Mouse (Mus musculus) adrenal gland, adult (tissue): ENCODE data around the gene Ddc.

Experiments used
- DNase-seq, 2 experiments: peaks; one replicate each; pipeline ENCODE4 v3.0.0; 2022 to 2023; ENCODE audit warnings: low spot score in 1 of 2; ENCODE audit not compliant: inconsistent age in 2 of 2

Gene Ddc

DNA sequence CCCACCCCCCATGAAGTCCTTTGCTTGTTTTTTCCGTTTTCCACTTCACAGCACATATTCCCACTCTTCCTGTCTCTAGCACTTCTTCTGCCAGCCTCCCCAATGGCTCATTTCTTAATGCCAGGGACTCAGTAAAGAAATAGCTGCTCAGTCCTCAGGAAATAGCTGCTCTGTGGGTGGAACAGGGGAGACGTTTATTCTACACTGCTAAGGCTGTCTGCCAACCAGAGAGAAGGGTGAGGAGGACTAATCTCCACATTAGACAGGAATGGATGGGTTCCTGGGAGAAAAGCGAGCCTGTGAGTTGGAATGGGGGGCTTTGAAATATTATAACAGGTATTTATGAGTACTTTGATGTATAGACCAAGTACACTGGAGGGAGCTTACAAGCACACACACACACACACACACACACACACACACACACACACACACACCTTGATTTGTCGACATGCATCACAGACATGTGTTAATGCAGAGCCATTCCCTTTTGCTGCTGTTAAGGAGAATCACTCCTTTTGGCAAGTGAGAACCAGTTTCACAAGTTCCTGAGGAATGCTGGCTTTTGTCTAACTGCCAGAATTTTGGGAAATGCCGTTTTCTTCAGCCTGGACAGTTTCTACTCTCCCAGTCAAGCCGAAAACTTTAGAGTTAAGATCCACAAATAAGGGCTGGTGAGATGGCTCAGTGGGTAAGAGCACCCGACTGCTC lies 9.9 kb upstream of the Ddc start:
- DNase-seq = no peak

DNA sequence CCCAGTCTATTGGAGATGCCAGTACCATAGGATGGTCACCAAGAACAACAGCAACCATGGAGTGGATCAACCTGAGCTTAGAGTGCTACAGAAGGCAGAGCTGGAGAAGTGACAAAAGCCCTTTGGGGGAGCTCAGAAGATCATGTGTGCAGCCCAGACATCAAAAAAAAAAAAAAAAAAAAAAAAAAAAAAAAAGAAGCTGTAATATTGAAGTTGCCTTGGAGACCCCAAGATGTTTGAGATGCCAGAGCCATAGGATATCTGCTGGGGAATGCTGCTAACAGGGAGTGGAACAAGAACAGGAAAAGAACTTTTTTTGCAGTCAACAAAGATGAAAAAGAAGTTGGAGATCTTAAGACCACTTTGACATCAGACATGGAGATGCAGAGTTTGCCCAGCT lies 7.6 kb upstream of the Ddc start:
- no peak for DNase-seq

DNA sequence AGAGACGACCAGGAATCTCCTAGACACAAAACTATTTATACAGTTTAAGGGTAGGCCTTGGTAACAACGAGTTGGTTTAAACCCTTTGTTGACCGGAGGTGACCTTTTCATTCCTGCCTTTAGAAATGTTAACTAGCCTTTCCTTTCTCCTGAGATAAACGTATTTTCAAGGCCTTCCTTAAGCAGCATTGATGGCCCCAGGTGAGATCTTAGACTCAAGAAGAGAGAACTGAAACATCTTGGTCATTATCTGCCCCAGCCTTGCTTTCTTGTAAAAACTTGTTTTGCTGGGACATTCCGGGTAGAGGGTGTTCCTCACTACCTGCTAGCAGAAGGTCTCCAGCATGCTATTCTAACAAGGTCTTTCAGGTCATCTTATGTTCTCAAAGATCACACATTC lies 7.1 kb upstream of the Ddc start:
- DNase-seq = no peak

DNA sequence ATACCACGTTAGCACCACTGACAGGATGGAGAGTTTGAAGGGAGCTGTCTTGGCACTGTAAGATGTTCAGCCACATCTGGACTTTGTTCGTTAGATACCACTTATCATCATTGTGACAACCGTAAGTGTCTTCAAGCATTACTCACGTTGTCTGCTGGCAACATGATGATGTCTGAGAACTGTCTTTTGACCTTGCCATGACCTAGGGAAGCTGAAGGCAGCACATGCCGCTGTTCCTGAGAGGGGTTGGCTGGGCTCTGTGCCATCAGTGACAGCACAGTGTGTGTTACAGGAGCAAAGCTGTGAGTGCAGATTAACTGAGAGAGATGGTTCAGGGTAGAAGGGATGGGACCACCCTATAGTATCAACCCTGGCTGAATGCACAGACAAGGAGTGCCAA lies 3.6 kb upstream of the Ddc start:
- DNase-seq = peak in 1 of 2 experiments; percentile 67

DNA sequence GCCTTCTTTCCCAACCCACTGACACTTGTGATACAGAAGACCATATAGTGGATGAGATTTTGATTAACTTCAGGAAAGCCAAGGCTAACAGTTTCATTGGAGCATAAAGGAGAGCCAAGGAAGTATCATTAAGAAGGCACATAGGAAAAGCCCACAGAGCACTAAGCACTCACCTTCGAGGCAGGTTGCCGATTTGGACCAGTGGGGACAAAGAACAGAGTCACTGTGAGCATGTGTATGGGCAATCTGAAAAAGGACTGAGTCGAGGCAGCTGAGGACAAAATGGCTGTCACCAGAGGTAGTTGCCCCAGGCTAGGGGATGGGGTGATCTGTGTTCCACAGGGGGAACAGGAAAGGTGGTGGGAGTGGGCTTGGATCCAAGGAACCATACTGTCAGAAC lies 552 bp upstream of the Ddc start:
- DNase-seq = no peak

DNA sequence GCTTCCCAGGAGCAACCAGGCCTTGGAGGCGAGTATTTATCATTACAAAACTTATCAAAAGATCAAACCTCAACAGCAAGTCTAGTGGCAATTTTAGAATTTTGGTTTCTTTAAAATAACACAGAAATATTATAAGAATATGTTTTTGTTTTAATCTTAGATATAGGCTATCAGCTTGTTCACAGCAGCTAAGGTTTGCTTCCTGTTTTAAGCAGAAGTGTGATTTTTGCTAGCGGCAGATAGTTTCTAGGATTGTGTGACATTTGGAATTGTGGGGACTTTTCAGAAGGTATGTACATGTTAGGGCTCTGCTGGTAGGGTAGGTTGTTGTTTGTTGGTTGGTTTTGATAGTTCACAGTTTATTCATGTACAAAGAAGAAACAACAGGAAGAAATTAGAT lies 2.5 kb downstream of the Ddc start:
- no peak for DNase-seq

DNA sequence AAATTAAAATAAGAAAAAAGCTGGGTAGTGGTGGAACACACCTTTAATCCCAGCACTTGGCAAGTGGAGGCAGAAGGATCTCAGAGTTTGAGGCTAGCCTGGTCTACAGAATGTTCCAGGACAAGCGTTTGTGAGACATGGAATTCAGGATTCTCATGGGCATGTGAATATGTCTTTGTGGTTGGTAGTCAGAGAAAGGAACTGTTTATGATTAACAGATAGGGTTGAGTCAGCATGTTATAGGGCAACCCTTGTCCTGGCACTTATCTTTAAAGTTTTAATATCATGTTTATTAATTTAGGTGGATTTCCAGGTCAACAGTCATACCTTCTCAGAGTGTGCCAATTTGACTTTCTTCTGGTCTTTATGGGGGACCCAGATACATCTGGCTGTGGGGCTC lies 4.2 kb downstream of the Ddc start:
- no peak for DNase-seq

DNA sequence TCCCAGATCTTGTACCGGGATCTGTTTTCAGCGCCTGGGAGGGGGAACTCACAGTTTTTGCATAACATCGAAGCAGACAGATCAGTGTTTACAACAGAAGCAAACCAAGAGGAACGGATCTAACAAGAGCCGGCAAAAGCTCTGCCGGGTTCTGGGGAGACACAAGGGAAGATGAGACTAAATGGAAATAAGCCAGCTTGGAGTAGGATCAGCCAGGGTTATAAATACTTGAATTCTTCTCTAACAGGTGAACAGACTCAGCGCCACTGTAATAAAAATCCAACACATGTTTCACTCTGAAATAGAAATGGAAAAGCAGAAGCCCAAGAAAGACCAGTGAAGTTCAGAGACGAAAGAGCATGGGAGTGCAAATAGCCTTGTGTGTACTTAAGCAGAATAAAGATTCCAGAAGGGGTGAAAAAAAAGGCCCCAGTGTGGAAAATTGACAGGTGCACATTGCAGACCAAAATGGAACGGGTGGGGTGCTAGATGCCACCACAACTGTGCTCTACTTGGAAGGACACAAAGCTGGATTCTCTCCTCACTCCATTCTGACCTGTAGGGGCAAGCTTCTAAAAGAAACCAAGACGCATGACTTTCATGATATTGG lies 4.8 kb downstream of the Ddc start:
- DNase-seq = no peak

DNA sequence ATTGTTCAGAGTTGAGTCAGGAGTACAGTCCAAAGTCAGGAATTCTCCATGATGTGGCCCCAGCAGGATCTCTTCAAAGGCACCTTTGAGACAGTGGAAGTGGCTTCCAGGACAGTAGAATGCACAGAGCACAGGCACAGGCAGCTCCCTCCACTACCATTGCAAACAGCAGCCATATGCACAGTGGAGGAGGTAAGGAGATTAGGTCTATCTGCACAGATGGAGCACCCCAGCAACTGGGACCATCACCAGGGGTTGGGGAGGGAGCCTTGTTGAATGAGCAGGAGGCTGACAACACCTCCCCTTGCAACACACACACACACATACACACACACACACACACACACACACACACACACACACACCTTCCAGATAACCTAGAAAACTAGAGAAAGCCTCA lies 6.1 kb downstream of the Ddc start:
- DNase-seq = no peak

DNA sequence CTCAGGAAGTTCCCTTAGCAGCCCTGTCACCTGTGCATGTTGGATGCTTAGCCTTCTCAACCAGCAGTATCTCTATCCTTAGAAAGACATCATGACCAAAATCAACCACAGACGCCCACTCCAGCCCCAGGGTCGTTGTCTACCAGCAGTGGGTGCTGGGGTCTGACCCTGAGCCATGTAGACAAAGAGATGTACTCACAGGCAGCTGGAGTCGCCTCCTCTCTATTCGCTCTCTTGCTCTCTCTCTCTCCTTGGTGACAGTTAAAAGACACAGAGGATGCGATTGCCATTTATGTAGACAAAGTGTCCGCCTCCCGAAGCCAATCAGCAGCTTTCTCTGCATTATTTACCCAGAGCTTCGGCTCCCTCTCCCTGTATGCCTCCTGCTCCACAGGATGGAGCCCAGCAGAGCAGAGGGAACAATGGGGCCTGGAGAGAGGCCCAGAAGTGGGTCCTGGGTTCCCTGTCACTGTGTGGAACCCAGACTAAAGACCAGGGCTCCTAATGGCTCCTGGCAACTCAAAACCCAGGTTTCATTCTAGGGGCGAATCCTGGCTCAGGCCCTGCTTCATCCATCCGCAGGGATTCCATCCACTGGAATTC lies 7.7 kb downstream of the Ddc start:
- peak in 1 of 2 experiments; percentile 43 for DNase-seq

DNA sequence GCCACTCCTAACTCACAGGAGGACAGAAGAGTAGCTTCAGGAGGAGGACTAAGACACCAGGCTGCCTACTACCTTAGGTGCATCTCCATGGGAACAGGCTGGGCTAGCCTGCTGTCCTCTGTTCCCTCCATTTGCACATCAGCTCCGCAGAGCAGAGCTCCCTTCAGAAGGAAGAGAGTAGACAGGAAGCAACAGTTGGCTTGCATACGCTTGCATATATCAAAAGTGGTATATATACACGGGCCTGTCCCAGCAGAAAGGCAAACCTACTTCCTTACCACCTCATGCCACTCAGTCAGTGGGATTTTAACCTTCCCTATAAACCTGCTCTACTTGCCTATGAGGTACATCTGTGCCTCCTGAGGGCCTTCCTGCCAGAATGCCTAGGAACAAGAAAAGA lies 9.2 kb downstream of the Ddc start:
- DNase-seq = no peak

DNA sequence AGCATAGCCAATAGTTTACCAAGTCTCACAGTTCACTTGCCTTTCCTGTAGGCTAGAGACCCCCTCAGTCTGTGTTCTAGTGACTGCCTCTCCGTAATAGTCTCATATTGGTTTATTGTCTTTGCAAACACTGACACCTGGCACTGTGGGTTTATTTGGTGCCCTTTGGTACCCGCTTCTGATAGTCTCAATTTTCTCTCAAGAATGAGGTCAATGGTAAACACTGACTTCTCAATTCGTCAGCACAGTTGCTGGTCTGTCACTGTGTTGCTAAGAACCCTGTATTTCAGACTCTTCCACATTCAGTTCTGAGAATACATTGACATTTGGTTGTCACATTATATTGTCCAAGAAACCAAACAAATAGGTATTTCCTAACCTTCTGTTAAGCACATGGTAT lies 9.9 kb downstream of the Ddc start:
- no peak for DNase-seq

DNA sequence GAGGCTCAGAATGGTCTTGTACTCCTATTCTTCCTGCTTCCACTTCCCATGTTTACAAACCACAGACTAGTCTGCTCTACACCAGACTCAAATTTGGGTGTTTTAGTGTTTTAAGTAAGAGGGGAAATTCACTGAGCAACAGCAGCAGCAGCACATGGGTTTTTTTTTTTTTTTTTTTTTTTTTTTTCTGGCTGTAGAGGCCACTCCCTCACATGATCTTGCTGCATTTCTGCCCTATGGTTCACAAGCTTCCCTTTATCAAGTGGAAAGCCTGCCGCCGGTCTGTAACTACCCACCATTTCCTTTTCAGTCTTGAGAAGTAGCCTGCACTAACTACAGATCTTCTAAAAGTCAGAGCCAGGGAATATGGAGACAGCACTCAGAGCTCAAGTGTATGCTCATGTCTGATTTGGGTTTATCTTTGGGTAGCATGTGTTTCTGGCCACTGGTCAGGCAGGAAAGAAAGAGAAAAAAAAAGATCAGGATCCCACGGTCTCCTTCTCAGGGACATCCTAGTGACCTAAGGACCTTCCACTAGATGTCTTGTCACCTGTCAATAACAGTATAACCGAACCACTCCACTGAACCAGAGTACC lies 11.4 kb downstream of the Ddc start:
- DNase-seq = no peak

DNA sequence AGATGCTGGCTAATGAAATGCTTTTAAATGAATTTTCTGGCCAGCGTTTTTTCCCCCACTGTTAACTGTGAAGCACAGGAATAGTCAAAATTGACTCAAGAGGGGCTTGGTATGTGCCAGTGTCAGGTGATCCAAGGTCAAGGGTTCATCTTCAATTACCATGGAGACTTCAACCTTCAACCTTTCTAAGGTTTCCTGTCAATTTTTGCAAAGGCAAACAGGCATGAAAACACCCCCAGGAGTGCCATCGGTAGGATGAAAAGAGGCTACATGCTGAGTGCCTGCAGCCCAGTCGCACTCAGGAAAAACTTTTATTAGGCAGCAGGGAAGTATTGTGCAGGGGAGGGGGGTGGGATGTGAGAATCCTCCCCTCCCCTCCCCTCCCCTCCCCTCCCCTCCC lies 12.0 kb downstream of the Ddc start:
- DNase-seq = no peak

DNA sequence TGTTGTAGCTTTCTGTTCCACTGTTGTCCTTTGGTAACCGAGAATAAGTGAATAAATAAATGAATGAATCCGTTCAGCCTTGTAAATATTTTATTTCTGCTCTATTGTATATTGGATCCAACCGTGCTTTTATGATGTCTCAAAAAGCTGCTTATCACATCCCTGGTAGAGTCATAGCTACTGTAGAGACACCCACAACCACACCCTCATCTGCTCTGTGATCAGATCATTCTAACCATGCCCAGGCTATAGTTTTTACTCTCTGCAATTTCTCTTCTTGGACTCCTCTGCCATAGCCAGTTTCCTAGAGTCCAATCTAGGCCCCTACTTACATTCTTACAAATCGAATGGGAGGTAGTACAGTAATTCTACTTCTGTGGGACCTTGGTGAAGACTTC lies 12.7 kb downstream of the Ddc start:
- no peak for DNase-seq

DNA sequence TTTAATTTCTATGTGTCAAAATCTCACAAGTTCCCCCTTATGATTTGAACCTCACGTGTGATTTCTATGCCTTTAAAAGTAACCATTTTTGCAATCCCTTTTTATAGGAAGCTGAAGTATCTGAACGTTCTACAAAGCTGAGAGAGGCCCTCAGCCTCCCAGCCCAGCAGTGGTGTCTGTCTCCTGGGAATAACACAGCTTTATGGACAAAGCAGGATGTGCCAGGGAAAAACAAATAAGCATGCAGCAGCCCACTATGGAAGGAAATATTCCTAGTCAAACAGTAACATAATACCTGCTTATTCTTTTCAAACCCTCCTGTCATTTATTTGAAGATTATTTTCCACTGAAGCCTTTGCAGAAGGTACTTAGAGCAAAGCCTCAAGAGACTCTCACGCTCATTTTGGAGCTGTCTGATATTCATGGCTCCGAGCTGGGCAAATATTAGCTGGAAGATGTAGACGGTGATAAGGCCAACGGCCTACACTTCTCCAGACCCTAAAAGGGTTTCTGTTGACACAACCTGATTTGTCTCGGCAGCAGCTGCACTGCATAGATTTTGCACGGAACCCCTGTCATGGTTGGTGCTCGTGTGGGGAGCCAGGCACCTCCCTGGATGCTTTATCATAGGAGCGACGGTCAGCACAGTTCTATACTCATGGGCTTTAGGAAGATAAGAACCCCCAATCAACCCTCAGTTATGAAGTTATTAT lies 13.3 kb downstream of the Ddc start:
- DNase-seq = no peak

DNA sequence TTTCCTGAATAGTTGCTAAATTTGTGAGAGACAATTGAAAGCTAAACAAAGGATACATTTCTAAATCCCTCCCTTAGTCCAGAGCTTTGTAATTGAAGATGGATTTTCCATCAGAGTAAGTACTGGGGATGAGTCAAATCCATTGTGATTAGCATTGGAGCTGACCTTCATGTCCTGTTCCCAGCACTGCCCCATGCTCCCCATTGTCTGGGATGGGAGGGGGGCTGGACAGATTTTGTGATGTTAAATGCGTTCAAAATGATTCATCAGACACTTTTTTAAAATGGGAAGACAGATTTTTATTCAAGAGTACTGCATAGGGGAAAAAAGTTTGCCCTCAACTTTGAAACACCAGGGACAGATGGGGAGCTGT lies 16.2 kb downstream of the Ddc start:
- peak in 1 of 2 experiments; percentile 59 for DNase-seq

DNA sequence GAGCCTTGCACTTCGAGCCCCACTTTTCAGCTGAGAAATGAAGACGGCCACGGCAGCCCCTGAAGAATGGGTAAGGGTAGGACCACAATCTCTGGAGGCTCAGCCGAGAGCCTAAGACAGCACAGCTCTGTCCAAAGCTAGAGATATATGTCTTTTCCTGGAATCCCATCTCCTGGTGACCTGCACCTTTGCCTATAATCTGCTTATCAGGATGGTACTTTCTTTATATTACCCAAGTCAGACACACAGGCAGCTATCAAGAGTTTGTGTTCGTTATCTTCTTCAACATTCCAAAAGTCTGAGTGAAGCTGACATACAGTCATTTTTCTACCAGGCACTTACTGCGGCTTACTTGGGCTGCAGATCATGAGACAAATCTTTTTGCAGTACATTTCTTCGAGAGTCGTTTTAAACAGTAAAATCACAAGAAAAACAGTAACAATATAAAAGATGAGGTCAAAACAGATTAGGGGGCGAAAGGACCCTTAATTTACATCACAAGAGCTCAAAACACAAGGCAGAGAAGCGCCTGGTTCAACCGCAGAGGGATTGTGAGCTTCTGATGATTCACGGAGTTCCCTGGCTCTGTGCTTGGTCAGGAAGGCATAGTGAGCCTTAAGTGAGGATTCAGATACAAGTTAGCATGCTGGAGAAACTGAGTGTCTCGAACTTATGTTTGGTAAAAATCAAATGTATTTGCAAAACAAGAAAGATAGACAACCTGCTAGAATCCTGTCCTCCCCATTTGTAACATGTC lies 16.7 kb downstream of the Ddc start:
- DNase-seq = no peak

DNA sequence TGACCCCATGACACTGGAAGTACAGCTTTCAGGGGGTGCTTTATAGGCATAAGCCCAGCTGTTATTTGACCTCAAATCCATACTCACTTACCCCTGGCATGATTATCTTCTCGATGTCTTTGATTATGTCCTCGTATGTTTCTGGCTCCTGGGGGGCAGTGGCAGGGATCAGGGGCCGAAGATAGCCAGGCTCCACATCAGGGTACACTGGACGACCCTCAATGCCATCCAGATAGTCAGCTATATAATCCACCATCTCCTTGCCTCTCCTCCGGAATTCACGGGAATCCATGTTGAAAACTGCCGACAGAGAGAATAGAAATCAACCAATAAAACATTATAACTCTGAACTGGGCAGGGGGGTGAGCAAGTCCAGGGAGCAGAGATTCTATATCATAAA lies 17.6 kb downstream of the Ddc start:
- no peak for DNase-seq

DNA sequence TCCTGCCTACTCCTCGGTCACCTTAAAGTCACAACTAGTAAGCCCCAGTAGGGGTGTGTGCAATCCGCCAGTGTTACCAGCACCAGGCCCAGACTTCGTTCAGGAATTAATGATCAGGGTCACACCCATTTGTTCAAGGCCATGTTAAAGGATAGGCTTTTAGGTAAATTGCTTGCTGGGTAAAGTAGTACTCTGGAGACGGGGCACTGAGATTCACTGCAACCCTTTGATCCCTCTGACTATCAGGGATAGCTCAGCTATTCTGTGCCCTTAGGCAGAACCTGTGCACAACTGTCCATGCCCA lies 18.3 kb downstream of the Ddc start:
- DNase-seq = no peak

DNA sequence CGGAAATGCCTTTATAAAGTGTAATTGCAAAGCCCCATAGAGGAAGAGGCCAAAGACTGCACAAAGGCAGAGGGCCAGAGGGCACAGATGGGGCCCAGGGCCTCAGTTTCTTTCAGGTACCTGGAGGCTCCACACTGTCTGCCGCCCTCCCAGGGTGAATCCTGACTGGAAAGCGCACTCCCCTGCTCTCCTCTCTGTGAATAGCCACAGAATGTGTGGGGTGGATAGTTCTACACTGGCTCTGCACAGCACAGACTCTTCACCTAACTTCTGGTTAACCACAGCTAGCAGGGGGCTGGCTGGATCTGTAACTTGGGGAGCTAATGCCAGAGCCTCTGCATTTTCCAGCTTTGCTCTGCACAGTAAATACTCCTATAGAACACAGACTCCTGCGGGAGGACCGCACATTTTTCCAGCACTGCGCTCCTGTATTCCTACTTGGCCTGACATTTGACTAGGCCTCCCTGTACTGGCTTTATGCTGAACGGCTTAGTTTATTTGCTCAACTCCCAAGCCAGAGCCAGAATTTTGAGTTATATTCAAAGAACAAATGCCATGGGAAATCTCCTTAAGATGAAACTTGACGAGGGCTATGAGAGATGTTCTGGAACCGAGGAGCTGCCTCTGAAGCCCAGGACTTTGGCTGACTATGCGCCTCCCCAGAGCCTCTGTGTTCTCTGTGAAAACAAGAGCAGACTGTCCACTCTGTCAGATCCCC lies 18.8 kb downstream of the Ddc start:
- no peak for DNase-seq
